Mouse (Mus musculus): ENCODE measurements around the gene Sema7a. TPM values are rescaled to one million over a fixed set of nuclear protein-coding genes. Genes with fewer than 3 reads are reported as not detected.

Sema7a gene
- 1 to 10 TPM; 2.6 to 4.8 TPM for polyA plus RNA-seq (2012; fragmentation: generic; extraction: Trizol)

DNA sequence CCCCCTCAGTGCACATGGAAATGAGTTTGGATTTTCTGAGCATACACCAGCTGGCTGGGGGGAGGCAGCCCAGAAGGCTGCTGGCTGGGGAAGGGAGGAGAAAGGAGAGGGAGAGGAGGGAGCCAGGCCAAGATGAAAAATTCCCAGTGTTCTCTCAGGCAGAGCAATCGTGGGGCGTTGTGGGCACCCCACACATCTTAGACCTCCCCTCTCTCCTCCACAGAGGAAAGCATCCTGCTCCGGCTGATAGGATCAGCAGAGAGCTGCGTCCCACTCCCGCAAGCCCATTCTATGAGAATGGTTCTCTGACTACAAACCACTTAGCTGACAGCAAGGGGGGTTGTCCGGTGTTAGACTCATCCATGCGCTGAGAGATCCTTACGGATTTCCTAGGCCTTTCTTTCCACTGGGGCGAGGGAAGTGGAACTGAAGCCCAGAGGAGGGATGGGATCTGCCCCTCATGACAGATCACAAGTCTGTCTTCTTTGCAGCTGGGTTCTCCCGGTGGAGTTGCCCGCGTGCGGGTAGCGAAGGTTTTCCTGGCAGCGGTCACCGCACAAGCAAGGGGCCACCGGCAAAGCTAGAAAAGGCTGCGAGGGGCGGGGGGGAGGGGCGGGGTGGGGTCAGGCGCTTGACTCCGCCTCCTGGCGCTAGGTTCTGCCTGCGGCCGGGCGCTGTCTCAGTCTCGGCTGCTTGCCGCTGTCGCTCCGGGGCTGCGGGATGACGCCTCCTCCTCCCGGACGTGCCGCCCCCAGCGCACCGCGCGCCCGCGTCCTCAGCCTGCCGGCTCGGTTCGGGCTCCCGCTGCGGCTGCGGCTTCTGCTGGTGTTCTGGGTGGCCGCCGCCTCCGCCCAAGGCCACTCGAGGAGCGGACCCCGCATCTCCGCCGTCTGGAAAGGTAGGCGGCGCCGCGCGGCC is at the start of gene Sema7a:
Sema7a (plus strand) TSS at position 682 of the 918 bp plus-strand sequence.

DNA sequence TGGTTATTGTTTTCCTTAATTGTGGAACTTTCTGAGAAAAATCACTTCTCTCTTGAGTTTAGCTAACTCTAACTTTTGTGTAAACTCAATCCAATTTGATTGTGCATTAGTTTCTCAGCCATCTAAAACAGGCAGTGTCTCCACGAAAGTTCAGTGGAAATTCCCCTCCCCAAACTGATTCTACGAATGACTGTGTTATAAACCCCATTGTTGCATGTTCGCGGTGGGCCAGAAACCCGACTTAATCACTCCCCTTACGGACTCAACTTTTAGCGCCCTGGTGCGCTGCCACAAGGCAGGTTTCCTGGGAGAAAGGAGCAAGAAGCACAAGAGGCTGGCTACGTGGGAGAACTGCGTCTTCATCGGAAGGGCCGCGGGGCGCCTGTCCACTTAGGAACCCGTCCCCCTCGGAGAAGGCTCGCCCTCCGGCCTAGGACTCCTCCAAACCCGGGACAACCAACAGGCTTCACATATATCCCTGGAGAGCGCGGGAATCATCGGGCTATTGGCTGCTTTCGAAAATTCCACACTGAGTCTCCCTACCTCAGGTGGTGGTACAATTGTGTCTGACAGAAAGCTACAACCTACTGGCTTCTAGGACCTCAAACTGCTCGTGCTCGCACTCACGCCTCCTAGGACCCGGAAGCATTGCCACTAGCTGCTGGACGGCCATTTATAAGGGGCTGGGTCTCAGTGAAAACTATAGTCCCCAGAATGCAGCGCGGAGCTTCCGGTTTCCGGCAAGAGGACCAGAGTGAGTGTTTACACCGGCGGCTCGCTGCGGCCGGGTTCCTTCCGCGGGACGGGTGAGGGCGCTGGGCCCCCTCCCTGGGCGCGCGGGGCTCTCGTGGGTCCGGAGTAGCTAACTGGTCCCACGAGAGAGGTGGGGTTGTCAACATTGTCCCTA is 29.4 kb upstream of the Sema7a start, which contains the start of gene Ubl7:
Ubl7 (plus strand) TSS at position 726 of the 907 bp plus-strand sequence.

DNA sequence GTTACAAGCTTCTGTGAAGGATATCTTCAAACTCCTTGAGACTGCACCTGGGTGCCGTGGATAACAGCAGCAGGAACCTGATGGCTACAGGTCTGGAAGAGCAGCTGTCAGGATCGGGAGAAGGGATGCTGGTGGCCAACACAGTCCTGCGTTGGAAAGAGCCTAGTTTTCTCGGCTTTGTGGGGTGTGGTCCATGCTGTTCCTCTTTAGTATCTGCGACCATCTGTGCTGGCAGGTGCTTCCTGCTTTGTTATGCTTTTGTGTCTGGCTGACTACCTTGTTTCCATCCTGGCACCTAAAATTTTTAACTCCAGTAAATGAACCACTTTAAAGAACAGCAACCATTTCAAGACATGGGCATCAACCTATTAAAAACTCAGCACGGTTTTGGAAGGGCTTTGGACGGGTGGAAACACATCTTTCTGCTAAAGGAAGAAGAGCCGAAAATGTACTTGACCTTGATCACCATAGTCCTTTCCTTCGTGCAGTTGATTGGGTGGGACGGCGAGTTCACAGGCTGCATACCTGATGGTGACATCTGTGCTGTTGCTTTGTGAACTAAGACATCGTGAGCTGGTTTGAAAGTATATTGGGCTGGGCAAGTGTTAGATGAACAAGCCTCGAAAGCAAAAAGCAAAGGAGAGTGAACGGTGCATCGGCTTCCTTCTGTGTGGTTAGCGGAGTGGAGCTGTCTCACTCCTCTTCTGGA is 66.0 kb downstream of the Sema7a start, which contains the start of gene Cyp11a1:
Cyp11a1 (plus strand) TSS at position 659 of the 709 bp plus-strand sequence.

Other genes with a start within 250 kb of the Sema7a start
- gene Edc3, start 231.6 kb upstream of the Sema7a start, polyA plus RNA-seq (2012; fragmentation: generic; extraction: Trizol) = 10 to 100 TPM in 1 of 2 experiments, 1 to 10 TPM in 1; 7.7 to 13.8 TPM
- gene Clk3, start 174.3 kb upstream of the Sema7a start, polyA plus RNA-seq (2012; fragmentation: generic; extraction: Trizol) = 10 to 100 TPM; 15.2 to 38.2 TPM
- 1 to 10 TPM in 1 of 2 experiments, under 1 TPM in 1; 0.41 to 1.1 TPM for gene Arid3b, start 103.3 kb upstream of the Sema7a start, polyA plus RNA-seq (2012; fragmentation: generic; extraction: Trizol)
- 10 to 100 TPM; 82.1 to 87.2 TPM for gene Ubl7, start 29.1 kb upstream of the Sema7a start, polyA plus RNA-seq (2012; fragmentation: generic; extraction: Trizol)
- gene Cyp11a1, start 66.3 kb downstream of the Sema7a start, polyA plus RNA-seq (2012; fragmentation: generic; extraction: Trizol) = not detected
- 1 to 10 TPM in 1 of 2 experiments, under 1 TPM in 1; 0.15 to 4.2 TPM for gene Stra6, start 123.7 kb downstream of the Sema7a start, polyA plus RNA-seq (2012; fragmentation: generic; extraction: Trizol)
- gene Ccdc33, start 178.7 kb downstream of the Sema7a start, polyA plus RNA-seq (2012; fragmentation: generic; extraction: Trizol) = under 1 TPM in 1 of 2 experiments, not detected in 1; 0.14 TPM